Mouse (Mus musculus): ENCODE results near the gene Nav2. TPM values are rescaled to one million over a fixed set of nuclear protein-coding genes. Genes with fewer than 3 reads are reported as not detected.

The Nav2 gene
- polyA plus RNA-seq, 1 experiment from 2014 or later: 8.3 TPM

DNA sequence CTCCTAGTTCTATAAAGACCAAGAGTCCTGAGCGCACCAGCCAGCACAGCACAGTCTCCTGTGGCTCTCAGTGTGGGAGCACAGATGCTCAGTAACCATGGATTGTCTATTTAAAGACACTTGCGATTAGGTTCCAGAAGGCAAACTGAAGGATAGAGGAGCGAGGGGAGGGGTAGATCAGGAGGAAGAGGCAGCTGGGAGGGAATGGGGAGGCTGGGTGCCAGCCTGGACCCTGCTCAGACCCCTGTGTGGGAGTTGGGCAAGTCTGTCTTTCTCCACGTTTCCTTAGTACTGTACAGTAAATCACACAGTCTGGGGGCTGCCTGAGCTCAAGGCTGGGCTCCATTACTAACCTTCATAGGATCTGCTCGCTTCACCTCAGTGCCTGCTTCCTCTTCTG lies 243.8 kb downstream of the Nav2 start:
- Histone ChIP-seq H3K27ac (no peak overlapping the region), H3K4me1 (no peaks in the 10 kb centered on the region), H3K36me3 (no peaks in the 10 kb centered on the region), H3K9me3 (replicated peaks) (no peaks in the 10 kb centered on the region), H3K4me3 (no peak overlapping the region), H3K27me3 (ENCODE audit: low read depth, poor library complexity, severe bottlenecking) (no peaks in the 10 kb centered on the region)
- WGBS: 75% methylated on average over 5 of the region's 5 CpGs
- no peak for DNase-seq (ENCODE audit: low spot score)

DNA sequence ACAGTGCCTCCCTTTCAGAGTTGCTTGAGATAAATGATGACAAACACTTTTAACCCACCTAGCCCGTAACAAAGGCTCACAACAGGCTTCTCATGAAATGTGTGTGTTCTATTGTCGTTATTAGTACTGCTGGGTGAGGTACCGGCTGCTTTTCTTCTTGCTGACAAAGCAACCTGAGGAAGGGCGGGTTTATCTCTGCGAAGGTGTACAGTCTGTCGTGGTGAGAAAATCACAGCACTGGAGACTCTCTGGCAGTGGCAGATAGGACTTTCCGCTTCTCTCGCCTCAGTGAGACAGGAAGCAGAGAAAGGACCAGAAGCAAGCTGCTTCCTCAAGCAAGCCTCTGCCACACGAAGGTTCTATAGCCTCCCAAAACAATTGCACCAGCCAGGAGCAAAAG lies 244.2 kb downstream of the Nav2 start:
- WGBS: 77% methylated on average over 9 of the region's 9 CpGs
- Histone ChIP-seq H3K9me3 (replicated peaks) (no peaks in the 10 kb centered on the region), H3K4me1 (no peaks in the 10 kb centered on the region), H3K36me3 (no peaks in the 10 kb centered on the region), H3K4me3 (no peak overlapping the region), H3K27ac (no peak overlapping the region), H3K27me3 (ENCODE audit: low read depth, poor library complexity, severe bottlenecking) (no peaks in the 10 kb centered on the region)
- DNase-seq (ENCODE audit: low spot score): no peak

- Histone ChIP-seq H3K4me1 (peaks cover 13% of the 10 kb centered on the region; the same call in 1 of the 2 replicates), H3K4me3 (no peak overlapping the region), H3K36me3 (no peaks in the 10 kb centered on the region), H3K27ac (no peak overlapping the region), H3K27me3 (ENCODE audit: low read depth, poor library complexity, severe bottlenecking) (no peaks in the 10 kb centered on the region; the same call in 1 of the 2 replicates), H3K9me3 (replicated peaks) (no peaks in the 10 kb centered on the region)
- 86% methylated on average over 12 of the region's 12 CpGs for WGBS
- no peak for DNase-seq (ENCODE audit: low spot score)
Observed at GRCm38 (mm10) chr7:49158641-49159381, 250.3 kb downstream of the Nav2 start.

DNA sequence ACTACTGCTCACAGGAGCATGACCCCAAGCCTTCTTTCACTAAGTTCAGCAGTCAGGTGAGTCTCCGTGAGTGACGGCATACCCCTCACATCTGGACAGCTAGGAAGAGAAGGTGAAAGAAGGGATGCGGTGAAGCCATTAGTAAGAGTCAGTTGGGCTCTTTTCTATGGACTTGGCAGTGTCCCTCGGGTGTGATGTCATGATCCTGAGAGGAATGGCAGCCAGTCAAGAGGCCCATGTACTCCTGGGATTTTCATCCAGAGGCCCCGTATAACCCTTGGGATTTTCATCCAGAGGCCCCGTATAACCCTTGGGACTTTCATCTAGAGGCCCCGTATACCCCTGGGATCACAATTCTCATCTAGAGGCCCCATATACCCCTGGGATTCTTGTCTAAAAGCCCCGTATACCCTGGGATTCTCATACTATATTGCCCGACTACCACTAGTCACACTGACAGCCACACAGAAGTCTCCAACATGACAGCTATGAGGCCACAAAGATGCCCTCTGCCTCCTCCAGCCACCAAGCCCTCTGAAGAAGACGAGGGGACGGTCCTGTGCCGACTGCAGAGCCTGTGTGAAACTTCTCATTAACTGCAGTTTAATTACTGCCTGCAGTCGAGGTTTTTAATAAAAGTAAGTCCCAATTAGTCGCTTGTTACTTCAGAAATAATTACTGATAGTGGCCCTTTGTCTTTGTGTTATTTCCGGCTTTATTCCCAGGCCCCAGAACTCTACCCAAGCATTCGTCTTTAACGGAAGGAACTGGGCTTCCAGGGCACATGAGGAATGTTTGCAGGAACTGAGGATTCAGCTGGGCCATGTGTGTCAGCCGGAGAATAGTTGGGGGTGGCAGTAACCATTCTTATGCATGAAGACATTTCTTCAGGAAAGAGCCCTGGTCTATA lies 251.4 kb downstream of the Nav2 start:
- Histone ChIP-seq H3K4me3 (no peak overlapping the region), H3K27ac (no peak overlapping the region), H3K4me1 (peaks cover 13% of the 10 kb centered on the region; the same call in 1 of the 2 replicates), H3K36me3 (no peaks in the 10 kb centered on the region), H3K27me3 (ENCODE audit: low read depth, poor library complexity, severe bottlenecking) (no peaks in the 10 kb centered on the region; the same call in 1 of the 2 replicates), H3K9me3 (replicated peaks) (no peaks in the 10 kb centered on the region)
- 85% methylated on average over 18 of the region's 18 CpGs for WGBS
- no peak for DNase-seq (ENCODE audit: low spot score)

DNA sequence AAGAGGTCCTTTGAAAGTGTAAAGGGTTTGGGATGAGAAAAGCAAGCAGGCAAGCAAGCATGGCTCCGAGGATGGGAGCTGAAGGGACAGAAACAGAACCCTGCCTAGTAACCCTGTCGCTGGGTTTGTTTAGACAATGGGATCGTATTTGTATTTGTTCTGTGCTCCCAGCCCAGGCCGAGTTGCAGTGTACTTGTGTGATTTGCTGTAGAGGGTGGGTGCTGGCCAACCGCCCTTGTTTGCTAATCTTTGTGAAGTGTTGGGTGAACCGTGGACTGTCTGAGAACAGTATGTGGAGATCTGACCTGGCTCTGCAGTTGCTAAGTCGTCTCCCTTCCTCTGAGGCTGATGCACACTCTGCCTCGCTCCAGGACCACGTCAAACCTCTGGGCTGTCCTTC lies 253.6 kb downstream of the Nav2 start:
- WGBS: 52% methylated on average over 9 of the region's 9 CpGs
- Histone ChIP-seq H3K27me3 (ENCODE audit: low read depth, poor library complexity, severe bottlenecking) (no peaks in the 10 kb centered on the region; the same call in 1 of the 2 replicates), H3K9me3 (replicated peaks) (no peaks in the 10 kb centered on the region), H3K4me1 (peaks cover 13% of the 10 kb centered on the region; the same call in 1 of the 2 replicates), H3K27ac (no peak overlapping the region), H3K4me3 (no peak overlapping the region), H3K36me3 (no peaks in the 10 kb centered on the region)
- no peak for DNase-seq (ENCODE audit: low spot score)

- 84% methylated on average over 11 of the region's 11 CpGs for WGBS
- no peaks in the 10 kb centered on the region; the same call in 1 of the 2 replicates for H3K27me3 ChIP-seq (ENCODE audit: low read depth, poor library complexity, severe bottlenecking)
- H3K4me3 ChIP-seq: no peak overlapping the region
- H3K27ac ChIP-seq: no peak overlapping the region
- peaks cover 13% of the 10 kb centered on the region; the same call in 1 of the 2 replicates for H3K4me1 ChIP-seq
- H3K9me3 ChIP-seq (replicated peaks): no peaks in the 10 kb centered on the region
- no peaks in the 10 kb centered on the region for H3K36me3 ChIP-seq
- no peak for DNase-seq (ENCODE audit: low spot score)
Observed at GRCm38 (mm10) chr7:49163789-49164188, 255.3 kb downstream of the Nav2 start.

- no peak overlapping the region for H3K4me3 ChIP-seq
- H3K36me3 ChIP-seq: no peaks in the 10 kb centered on the region
- no peaks in the 10 kb centered on the region; the same call in 1 of the 2 replicates for H3K27me3 ChIP-seq (ENCODE audit: low read depth, poor library complexity, severe bottlenecking)
- no peaks in the 10 kb centered on the region for H3K9me3 ChIP-seq (replicated peaks)
- 93% methylated on average over 8 of the region's 8 CpGs for WGBS
- no peak for DNase-seq (ENCODE audit: low spot score)
- no peak overlapping the region for H3K27ac ChIP-seq
- H3K4me1 ChIP-seq: peaks cover 15% of the 10 kb centered on the region; the same call in 1 of the 2 replicates
Observed at GRCm38 (mm10) chr7:49164868-49165267, 256.4 kb downstream of the Nav2 start.

DNA sequence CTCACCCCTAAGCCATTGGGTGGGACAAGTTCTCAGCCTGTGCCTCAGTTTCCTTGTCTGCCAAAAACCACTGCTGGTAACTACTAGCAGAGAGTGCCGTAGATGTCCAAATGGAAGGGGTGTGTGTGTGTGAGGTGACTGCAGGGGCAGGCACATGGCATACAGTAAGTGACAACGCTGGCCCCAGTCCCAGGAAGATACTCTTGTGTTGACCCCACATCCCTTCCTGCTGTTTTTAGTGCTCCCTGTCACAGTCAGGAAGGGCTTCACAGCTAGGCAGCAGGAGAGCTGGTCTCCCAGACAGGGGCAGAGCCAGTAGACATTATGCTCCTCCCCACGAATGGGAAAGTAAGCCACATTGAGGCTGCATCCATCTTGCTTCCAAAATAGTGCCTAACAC lies 264.4 kb downstream of the Nav2 start:
- WGBS: 78% methylated on average over 3 of the region's 3 CpGs
- H3K9me3 ChIP-seq (replicated peaks): no peaks in the 10 kb centered on the region
- H3K27ac ChIP-seq: no peak overlapping the region
- no peaks in the 10 kb centered on the region for H3K36me3 ChIP-seq
- no peak for DNase-seq (ENCODE audit: low spot score)
- peaks cover 6% of the 10 kb centered on the region; the same call in 1 of the 2 replicates for H3K4me1 ChIP-seq
- H3K27me3 ChIP-seq (ENCODE audit: low read depth, poor library complexity, severe bottlenecking): no peaks in the 10 kb centered on the region
- no peak overlapping the region for H3K4me3 ChIP-seq

DNA sequence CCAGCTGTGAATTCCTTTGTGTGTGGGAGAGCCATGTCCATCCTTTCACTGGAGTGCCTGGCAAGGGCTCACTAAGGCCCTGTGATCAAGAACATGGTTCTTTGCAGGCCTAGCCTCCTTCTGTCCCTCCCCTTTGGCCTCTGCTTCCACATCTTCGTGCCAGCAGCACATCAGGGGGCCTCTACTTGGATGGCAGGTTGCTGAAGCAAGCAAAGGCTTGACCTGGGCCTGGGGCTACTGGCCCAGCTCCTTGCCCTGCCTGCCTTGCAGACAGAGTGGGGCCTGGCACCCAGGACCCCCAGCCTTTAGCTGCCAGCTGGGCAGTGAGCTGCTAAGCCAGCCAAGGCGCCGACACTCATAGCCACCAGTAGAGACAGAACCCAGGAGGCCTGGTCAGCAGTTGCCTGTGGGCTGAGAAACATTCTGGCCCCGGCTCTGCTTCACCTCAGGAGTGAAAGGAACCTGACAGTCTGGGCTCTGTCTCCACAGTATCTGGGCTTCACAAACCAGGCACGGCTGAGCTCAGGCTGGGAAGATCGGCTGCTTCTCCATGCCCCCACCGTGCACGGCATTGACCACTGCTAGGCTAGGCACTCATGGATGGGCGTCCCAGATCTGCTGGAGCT lies 267.4 kb downstream of the Nav2 start:
- Histone ChIP-seq H3K27ac (peak overlapping the region; percentile 38; the same call in 1 of the 2 replicates), H3K4me3 (no peak overlapping the region), H3K9me3 (replicated peaks) (no peaks in the 10 kb centered on the region), H3K36me3 (no peaks in the 10 kb centered on the region), H3K27me3 (ENCODE audit: low read depth, poor library complexity, severe bottlenecking) (no peaks in the 10 kb centered on the region), H3K4me1 (no peaks in the 10 kb centered on the region)
- DNase-seq (ENCODE audit: low spot score): no peak
- WGBS: 85% methylated on average over 9 of the region's 9 CpGs

- Histone ChIP-seq H3K27ac (no peak overlapping the region), H3K9me3 (replicated peaks) (no peaks in the 10 kb centered on the region), H3K27me3 (ENCODE audit: low read depth, poor library complexity, severe bottlenecking) (no peaks in the 10 kb centered on the region), H3K4me3 (no peak overlapping the region), H3K4me1 (no peaks in the 10 kb centered on the region), H3K36me3 (no peaks in the 10 kb centered on the region)
- WGBS: 95% methylated on average over 21 of the region's 21 CpGs
- no peak for DNase-seq (ENCODE audit: low spot score)
Observed at GRCm38 (mm10) chr7:49176590-49177201, 268.2 kb downstream of the Nav2 start.

DNA sequence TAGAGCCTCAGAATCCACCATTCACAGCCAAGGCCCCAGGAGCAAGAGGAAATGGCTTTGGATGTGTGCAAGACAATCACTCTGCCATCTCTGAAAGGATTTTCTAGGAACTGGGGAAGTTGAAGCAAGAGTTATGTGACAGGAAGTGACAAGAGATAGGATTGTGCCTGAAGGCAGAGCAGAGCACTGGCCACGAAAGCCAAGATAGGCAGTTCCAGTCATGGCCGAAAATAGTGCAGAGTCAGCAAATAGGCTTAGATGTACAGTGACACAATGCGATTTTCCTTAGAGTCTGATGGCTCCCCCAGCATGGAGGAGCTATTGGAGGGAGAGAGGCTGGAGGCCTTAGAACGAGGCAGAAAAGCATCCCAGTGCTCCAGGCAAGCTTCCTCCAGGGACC lies 269.7 kb downstream of the Nav2 start:
- Histone ChIP-seq H3K36me3 (no peaks in the 10 kb centered on the region), H3K9me3 (replicated peaks) (no peaks in the 10 kb centered on the region), H3K27me3 (ENCODE audit: low read depth, poor library complexity, severe bottlenecking) (no peaks in the 10 kb centered on the region), H3K4me1 (no peaks in the 10 kb centered on the region), H3K27ac (no peak overlapping the region), H3K4me3 (no peak overlapping the region)
- no peak for DNase-seq (ENCODE audit: low spot score)
- 87% methylated on average over 4 of the region's 4 CpGs for WGBS

DNA sequence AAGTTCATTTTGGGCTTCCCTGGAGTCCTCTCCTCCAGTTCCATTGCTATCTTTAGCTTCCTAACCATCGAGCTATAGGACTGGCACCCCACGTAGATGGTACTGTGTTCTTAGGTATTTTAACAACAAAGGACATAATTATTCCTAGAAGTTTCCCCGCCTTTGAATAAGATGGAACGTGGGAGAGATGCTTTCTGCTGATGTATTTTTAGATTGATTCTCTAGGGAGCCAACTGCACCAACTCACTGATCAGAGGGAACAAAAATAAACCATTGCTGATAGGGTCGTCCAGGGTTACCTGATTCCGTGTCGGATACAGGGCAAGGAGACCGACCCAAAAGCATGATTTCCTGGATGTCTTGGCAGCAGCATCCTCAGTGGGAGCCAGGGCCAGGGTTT lies 272.5 kb downstream of the Nav2 start:
- H3K27ac ChIP-seq: no peak overlapping the region
- WGBS: 87% methylated on average over 8 of the region's 8 CpGs
- H3K36me3 ChIP-seq: no peaks in the 10 kb centered on the region
- no peak overlapping the region for H3K4me3 ChIP-seq
- H3K27me3 ChIP-seq (ENCODE audit: low read depth, poor library complexity, severe bottlenecking): no peaks in the 10 kb centered on the region
- no peak for DNase-seq (ENCODE audit: low spot score)
- H3K9me3 ChIP-seq (replicated peaks): no peaks in the 10 kb centered on the region
- H3K4me1 ChIP-seq: no peaks in the 10 kb centered on the region
